Mouse (Mus musculus) heart, postnatal 10 days (tissue): Measurements from ENCODE around the gene Parp4. TPM values are rescaled to one million over a fixed set of nuclear protein-coding genes. Genes with fewer than 3 reads are reported as not detected.
A peak's percentile ranks its signal among the peaks of the same experiment; 100 is the strongest.

Source experiments
- DNase-seq, 2 experiments: peaks; one replicate each; pipeline ENCODE4 v3.0.0; 2021
- intact Hi-C: fragments of 180-260 bp; cut with DNase I; formaldehyde crosslinking; loops from one replicate; pipeline ENCODE4 v1.15.1; 2025
- total RNA-seq, 2 experiments: library from RNA; stranded (reverse); gene quantifications; 2 replicates each; pipeline ENCODE4 v1.2.3; 2021

Parp4 gene
- total RNA-seq: 10 to 100 TPM; 26.8 to 29.4 TPM

- DNase-seq: peak; percentile 89 to 92
- intact Hi-C loops: loop anchor here (10.0 kb wide), 1 partner anchor 791 kb away; the partner anchor contains the start of genes Adcy4 and Ripk3
Observed at GRCm38 (mm10) chr14:56575416-56575815, at the start of gene Parp4, which contains the start of gene Cenpj. Gene Parp4, plus strand, starts transcription at chr14:56575619. Gene Cenpj, minus strand, starts transcription at chr14:56575425.

- intact Hi-C loops: no loop called here
- no peak for DNase-seq
Observed at GRCm38 (mm10) chr14:56530788-56531187, 44.6 kb upstream of the Parp4 start.

GRCm38 (mm10) chr14:56544946-56545345, 30.5 kb upstream of the Parp4 start:
- intact Hi-C loops: no loop called here
- DNase-seq: no peak

DNA sequence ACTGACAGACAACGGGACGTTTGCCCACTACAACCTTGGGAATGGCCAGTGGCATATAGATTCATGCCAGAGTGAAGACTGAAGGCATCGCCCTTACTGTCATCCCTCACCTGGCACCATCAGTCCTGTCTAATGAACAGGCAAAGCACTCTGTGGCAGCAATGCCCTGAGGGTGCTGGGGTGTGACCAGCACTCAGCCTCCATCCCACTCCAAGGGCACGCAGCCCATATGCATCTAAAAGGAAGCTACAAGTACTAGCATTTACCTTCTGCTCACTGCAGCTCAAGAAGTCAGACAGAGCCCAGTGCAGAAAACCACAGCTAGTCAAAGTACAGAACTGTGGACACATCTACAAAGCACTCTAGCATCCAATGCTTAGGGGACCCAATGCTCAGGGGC, 29.9 kb upstream of the Parp4 start:
- DNase-seq: no peak
- intact Hi-C loops: no loop called here

GRCm38 (mm10) chr14:56550960-56551359, 24.5 kb upstream of the Parp4 start:
- intact Hi-C loops: no loop called here
- no peak for DNase-seq

DNA sequence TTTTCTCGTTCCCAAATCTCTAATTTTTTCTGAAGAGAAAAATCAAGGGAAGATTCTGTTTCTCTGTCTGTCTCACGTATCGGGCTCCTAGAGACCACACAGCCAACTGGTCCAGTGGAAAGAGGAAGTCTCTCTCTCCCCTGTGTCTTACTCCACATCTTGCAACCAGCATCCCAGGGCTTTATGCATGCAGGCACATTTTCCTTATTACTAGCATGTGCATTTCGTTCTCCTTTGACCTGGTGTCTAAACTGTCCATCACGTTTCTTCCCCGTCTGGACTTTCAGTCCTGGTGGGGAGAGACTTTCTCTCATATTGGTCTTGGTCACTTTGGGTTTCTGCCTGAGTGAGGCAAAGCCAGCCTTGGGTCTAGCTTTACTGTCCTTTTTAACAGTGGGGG, 22.5 kb upstream of the Parp4 start:
- intact Hi-C loops: no loop called here
- DNase-seq: no peak

DNA sequence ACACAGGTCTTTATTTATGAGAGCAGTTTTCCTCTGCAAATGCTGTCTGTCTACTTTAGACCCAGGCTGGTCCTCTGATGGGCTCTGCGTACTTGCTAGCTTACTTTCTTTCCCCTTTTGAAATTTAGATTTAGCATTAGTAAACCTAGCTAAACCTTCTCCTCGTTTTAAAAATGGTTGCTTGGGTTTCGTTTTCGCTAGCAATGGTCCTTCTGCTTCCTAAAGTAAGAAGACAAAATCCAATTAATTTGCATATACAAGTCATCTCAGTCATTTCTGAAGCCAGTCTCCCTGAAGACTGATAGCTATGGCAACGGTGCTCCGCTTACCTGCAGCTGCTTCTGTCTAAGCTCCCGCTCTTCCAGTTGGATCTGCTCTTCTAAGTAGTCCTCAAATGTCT, 22.1 kb upstream of the Parp4 start:
- intact Hi-C loops: no loop called here

DNA sequence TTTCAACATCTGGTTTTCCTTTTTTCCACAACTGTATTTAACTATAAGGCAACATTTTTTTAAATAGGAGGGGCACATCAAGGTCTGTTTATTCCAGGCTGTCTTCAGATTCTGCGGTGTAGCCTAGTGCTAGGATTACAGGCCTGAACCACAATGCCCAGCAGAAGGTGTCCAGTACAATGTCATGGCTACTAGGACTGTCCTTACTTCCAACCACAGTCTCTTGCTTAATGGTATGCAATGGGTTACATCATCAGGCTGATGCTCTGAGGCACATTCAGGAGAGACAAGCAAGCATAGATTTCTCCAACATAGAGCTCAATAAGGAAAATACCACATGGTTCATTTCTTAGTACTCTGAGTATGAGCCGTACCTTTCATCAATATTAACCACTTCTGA, 20.7 kb upstream of the Parp4 start:
- intact Hi-C loops: no loop called here

More for the DNA sequence above, 22.1 kb upstream of the Parp4 start:
- DNase-seq: no peak

GRCm38 (mm10) chr14:56559134-56559533, 16.3 kb upstream of the Parp4 start:
- intact Hi-C loops: no loop called here
- DNase-seq: no peak

More for the DNA sequence above, 20.7 kb upstream of the Parp4 start:
- DNase-seq: no peak

DNA sequence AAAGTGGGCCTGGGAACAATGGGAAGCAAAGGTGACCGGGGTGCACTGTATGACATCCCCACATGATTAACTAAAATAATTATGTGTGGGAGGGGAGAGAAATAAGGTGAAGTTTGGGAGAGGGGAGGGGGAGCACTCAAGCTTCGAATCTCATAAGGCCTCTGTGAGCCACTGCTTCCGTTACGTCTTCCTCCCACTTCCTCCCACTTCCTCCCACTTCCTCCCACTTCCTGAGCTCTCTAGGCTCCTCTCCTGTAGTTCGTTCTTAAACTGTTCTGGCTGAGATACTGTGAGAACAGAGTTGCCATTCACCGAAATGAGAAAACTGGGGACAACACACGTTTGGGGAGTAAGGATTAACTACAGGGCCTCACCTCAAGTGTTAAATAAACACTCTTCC, 7.9 kb upstream of the Parp4 start:
- DNase-seq: no peak
- intact Hi-C loops: no loop called here

DNA sequence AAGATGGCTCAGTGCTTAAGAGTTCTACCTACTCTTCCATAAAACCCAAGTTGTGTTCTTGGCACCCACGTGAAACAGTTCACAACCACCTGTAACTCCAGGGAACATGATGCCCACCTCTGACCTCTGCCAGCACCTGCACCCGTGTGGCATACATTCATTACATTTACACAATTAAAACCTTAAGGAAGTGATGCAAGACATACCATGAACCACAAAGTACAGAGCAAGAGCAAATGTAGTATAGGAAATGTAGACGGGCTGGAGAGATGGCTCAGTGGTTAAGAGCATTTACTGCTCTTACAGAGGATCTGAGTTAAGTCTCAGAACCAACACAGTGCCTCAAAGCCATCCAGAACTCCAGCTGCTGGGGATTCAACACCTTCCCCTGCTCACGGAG, 6.4 kb upstream of the Parp4 start:
- intact Hi-C loops: no loop called here

DNA sequence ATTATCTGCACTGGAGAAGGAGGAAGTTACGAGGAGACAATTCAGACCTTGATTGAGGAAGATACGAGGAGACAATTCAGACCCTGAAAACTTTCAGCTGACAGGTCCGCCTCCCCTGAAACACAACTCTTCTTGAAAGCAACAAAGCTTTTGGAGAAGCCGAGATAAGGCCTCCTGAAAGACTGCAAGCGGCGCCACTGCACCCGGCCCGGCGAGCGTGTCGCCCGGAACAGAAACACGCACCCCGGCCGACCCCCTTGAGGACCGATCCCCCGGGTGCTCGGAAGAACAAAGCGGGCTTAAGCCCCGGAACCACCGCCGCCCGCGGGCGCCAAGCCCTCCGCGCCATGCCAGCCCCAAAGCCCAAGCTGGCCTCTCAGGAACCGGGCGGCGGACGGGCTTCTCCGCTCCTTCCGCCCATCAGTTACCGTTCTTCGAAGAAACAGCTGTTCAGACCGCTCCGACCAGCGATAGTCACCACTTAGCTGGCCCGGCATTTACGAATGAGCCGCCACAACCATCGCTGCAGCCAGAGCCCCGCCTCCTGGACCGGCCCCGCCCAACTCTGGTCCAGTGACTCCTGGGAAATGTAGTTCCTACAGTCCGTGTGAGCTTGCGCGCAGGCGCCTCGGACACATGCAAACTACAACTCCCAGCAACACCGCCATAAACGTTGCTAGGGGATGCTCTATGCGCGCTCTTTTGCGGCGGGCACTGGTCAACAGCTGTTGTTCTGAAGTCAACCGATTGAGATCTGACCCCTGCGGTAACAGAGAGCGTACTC, 3.9 kb upstream of the Parp4 start:
- DNase-seq: peak; percentile 97
- intact Hi-C loops: loop anchor here (10.0 kb wide), 1 partner anchor 787 kb away; the partner anchor contains the start of genes Adcy4 and Ripk3

More for the DNA sequence above, 6.4 kb upstream of the Parp4 start:
- DNase-seq: no peak

DNA sequence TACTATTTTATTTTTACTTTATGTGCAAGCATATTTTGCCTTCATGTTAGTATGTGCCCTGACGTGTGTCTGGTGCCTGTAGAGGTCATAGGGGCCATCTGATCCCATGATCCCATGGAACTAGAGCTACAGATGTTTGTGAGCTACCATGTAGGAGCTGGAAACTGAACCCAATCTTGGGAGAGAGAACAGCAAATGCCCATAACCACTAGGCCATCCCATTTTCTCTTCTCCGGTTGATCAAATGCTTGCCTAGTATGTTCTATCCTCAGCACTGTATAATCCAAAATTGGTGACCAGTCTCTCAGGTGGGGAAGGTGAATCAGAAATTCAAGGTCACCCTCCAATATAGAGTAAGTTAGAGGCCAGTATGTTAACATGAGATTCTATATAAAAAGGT, 2.9 kb upstream of the Parp4 start:
- no peak for DNase-seq
- intact Hi-C loops: loop anchor here (10.0 kb wide), 1 partner anchor 788 kb away; the partner anchor contains the start of genes Adcy4 and Ripk3

DNA sequence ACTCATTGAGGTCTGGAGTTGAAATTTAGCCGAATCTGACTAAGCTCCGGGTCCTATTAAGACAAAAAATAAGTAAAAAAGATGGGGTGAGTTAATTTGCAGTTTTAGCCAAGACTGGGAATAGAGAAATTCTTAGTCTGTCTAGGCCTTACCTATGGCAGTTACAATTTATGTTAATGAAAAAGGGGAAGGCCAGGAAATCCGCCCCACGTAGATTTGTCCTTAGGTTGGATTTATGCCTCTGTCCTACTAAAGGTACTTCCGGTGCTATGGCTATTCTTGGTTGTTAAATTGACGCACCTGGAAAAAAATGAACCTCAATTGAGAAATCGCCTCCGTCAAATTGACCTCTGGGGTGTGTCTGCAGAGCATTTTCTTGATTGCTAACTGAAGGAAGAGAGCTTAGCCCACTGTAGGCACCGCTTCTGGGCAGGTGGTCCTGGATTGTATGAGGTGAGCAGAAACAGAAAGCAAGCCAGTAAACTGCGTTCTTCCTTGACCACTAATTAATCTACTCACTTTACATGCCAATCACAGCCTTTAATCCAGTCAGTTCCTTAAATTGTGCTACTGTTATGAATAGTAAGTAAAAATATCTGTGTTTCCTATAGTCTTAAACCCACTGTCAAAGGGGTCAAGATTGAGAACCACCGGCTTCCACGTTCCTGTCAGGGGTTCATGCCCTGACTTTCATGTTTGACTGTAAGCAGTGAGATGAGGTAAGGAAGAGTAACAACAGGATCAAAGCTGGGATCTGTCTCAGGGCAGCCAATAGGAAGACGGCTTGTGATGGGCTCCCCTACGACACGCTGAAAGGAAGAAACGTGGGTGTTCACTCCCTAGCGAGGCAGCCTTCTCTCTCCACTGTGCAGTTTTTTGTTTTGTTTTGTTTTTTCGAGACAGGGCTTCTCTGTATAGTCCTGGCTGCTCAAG, 816 bp downstream of the Parp4 start:
- peak; percentile 9 to 12 for DNase-seq
- intact Hi-C loops: loop anchor here (10.0 kb wide), 1 partner anchor 791 kb away; the partner anchor contains the start of genes Adcy4 and Ripk3

DNA sequence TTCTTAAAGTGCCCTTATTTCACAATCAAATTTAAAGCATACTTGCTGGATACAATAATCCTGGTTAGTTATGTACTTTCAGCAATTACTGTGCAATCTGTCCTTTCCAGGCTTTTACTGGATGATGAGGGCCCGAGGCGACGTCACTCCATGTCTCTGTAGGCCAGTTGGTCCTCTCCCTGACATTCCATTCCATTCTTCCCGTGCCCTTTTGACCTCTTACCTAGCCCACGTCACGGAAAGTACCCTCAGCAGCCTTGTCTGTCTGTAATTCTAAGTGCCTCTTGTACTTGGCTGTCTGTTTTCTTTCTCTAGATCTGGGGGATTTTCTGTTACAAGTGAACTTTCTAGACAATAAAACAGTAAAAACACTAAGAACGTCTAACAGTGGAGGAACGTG, 3.6 kb downstream of the Parp4 start:
- intact Hi-C loops: loop anchor here (10.0 kb wide), 1 partner anchor 794 kb away; the partner anchor contains the start of genes Adcy4 and Ripk3

GRCm38 (mm10) chr14:56581117-56581516, 5.7 kb downstream of the Parp4 start:
- intact Hi-C loops: no loop called here
- peak; percentile 11 to 14 for DNase-seq

More for the DNA sequence above, 3.6 kb downstream of the Parp4 start:
- DNase-seq: peak in 1 of 2 experiments; percentile 8

DNA sequence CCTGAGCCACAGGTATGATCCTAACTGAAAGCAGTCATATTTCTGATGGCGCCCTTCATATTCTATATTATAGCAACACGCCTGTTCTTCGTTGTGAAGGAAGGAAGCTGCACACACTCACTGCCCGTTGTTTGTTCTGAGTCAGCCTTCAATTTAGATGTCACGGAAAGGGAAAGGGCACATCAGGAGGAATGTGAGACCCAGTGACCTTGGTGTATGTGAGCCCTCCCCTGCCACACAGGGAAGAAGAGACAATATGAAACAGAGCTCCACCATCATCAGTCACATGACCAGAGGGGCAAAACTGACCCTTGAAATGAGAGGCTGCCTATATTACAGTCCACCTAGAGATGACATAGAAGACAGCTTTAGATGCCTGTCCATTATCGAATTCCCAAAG, 6.9 kb downstream of the Parp4 start:
- no peak for DNase-seq
- intact Hi-C loops: no loop called here

GRCm38 (mm10) chr14:56592191-56592590, 16.8 kb downstream of the Parp4 start:
- DNase-seq: no peak
- intact Hi-C loops: no loop called here

- no peak for DNase-seq
- intact Hi-C loops: no loop called here
Observed at GRCm38 (mm10) chr14:56594811-56595210, 19.4 kb downstream of the Parp4 start.

- intact Hi-C loops: loop anchor here (2.0 kb wide), 1 partner anchor 194 kb away; no protein-coding TSS in a partner anchor
- peak; percentile 21 to 67 for DNase-seq
Observed at GRCm38 (mm10) chr14:56598759-56599158, 23.3 kb downstream of the Parp4 start.

DNA sequence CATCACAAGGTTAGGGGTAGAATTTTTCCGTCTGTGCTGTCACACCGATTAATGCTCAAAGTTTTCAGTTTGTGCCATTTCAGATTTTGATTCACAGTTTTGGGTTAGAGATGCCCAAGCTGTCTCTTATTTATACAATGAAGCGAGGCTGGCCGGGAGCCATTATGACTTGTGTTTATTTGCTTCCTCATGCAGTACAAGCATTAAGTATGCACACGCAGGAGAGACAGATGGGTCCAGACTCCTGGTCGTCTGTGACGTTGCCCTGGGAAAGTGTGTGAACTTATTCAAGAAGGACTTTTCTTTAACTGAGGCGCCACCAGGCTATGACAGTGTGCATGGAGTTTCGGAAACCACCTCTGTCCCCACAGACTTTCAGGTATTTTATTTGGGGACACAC, 26.6 kb downstream of the Parp4 start:
- intact Hi-C loops: no loop called here
- no peak for DNase-seq
